Mouse (Mus musculus) spleen, embryonic (tissue): Measurements from ENCODE around the gene Papln.

Experiments used
- CTCF ChIA-PET: fragments of 350-600 bp; sonication (Branson Sonifier 250); formaldehyde crosslinking; loops from one replicate; lab custom pipeline; 2022; lab: Charles Lee

The Papln gene

GRCm38 (mm10) chr12:83816616-83817015, 53.2 kb downstream of the Papln start:
- CTCF ChIA-PET: interaction anchor here (0.6 kb wide), 1 partner anchor 320 kb away, joined by 6 read pairs; no protein-coding TSS in a partner anchor

- CTCF ChIA-PET: no interaction called here
These were observed 67.0 kb downstream of the Papln start for GRCm38 (mm10) chr12:83830424-83830823.

GRCm38 (mm10) chr12:83833979-83834378, 70.5 kb downstream of the Papln start:
- CTCF ChIA-PET: no interaction called here

- CTCF ChIA-PET: interaction anchor here (0.5 kb wide), 1 partner anchor 1494 kb away, joined by 3 read pairs; no protein-coding TSS in a partner anchor
These were observed 78.2 kb downstream of the Papln start for GRCm38 (mm10) chr12:83841409-83842190.
